Mouse (Mus musculus): ENCODE measurements around the gene Scyl1. TPM values are rescaled to one million over a fixed set of nuclear protein-coding genes. Genes with fewer than 3 reads are reported as not detected.

Gene Scyl1
- polyA plus RNA-seq, 1 experiment from 2014 or later: 64.6 TPM

DNA sequence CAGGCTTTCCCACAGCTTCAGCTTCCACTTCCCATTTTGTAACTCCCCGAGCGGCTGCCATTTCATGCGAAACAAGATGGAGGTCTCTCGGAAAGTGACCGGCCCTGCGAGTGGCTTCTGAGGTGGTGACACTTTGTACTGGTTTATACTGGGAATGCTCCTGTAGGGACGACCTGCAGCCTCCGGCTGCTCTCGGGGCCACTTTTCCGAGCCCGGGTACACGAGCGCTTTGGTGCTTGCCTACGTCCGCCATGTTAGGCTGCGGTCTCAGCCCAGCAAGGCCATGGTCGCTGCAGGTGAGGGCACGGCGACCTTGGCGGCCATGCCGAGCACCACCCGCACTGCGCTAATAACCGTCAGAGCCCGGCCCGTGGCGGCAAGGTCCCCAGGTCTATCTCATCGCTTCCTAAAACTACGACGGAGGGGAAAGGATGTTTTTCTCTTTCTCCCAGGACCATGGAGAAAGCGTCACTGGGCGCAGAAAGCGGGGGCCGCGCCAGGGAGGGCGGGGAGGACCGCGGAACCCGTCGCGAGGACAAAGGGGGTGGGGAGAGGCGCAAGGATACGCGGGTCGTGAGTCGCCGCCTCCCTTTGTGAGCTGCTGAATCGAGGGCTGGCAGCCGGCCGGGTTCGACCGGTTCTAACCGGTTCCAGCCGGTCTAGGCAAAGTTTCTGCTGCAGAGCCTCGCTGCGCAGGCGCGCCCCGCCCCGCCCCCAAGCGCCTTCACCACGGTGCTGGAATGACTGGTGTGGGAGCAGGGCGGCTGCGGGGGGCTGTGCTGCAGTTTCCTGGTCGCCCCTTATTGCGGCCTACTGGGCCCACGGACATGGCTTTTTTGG is 32.0 kb upstream of the Scyl1 start:
- H3K27me3 ChIP-seq (replicated peaks; ENCODE audit: insufficient read depth, low read length): no peaks in the 10 kb centered on the region
- DNase-seq (ENCODE audit: low spot score) (peak; percentile 98), ATAC-seq (peak; percentile 89)
- peaks cover 4% of the 10 kb centered on the region; the same call in 1 of the 2 replicates for H3K36me3 ChIP-seq (ENCODE audit: insufficient read depth, low read length)
- H3K4me3 ChIP-seq (ENCODE audit: low read depth, low read length): peak overlapping the region; percentile 71
- H3K4me2 ChIP-seq (replicated peaks; ENCODE audit: low read depth, low read length): peak overlapping the region; percentile 85
- no peaks in the 10 kb centered on the region for H3K9me3 ChIP-seq (ENCODE audit: low read length)
- peak overlapping the region; percentile 98 for H3K9ac ChIP-seq (replicated peaks; ENCODE audit: low read depth)
- H3K4me1 ChIP-seq (ENCODE audit: insufficient read depth, low read depth, low read length): peaks cover 34% of the 10 kb centered on the region
- peak overlapping the region; percentile 99 for H3K27ac ChIP-seq (ENCODE audit: low read length)
- under 1% methylated on average over 54 of the region's 67 CpGs for WGBS
- peak; percentile 97 for TF ChIP-seq EP300 (IDR thresholded peaks at IDR 0.05)
- no peak for TF ChIP-seq CTCF (IDR thresholded peaks at IDR 0.05)

DNA sequence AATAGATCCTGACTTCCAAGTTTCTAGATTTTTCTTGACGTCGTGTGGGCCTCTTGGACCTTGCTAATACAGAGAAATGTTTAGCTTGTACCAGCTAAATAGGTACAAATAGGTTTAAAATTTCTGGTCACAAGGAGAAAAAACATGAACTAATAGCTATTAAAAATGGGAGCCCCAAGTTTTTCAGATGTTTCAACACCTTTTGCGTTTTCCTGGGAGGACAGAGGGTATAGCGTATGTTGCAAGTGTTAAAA is 31.5 kb upstream of the Scyl1 start:
- Histone ChIP-seq H3K9ac (replicated peaks; ENCODE audit: low read depth) (peak overlapping the region; percentile 98), H3K4me1 (ENCODE audit: insufficient read depth, low read depth, low read length) (peaks cover 29% of the 10 kb centered on the region), H3K4me2 (replicated peaks; ENCODE audit: low read depth, low read length) (peak overlapping the region; percentile 85), H3K4me3 (ENCODE audit: low read depth, low read length) (peak overlapping the region; percentile 71), H3K27ac (ENCODE audit: low read length) (peak overlapping the region; percentile 99), H3K27me3 (replicated peaks; ENCODE audit: insufficient read depth, low read length) (no peaks in the 10 kb centered on the region), H3K9me3 (ENCODE audit: low read length) (no peaks in the 10 kb centered on the region), H3K36me3 (ENCODE audit: insufficient read depth, low read length) (peaks cover 4% of the 10 kb centered on the region; the same call in 1 of the 2 replicates)
- WGBS: 0% methylated on average over 4 of the region's 4 CpGs
- ATAC-seq (no peak), DNase-seq (ENCODE audit: low spot score) (no peak)
- TF ChIP-seq CTCF (IDR thresholded peaks at IDR 0.05) (no peak), EP300 (IDR thresholded peaks at IDR 0.05) (peak; percentile 53; the same call in 1 of the 2 replicates)

GRCm38 (mm10) chr19:5802011-5802786 is 31.0 kb upstream of the Scyl1 start:
- H3K4me1 ChIP-seq (ENCODE audit: insufficient read depth, low read depth, low read length): peaks cover 25% of the 10 kb centered on the region
- TF ChIP-seq EP300 (IDR thresholded peaks at IDR 0.05): peak; percentile 92; the same call in 1 of the 2 replicates
- no peak for TF ChIP-seq CTCF (IDR thresholded peaks at IDR 0.05)
- under 1% methylated on average over 25 of the region's 25 CpGs for WGBS
- peak; percentile 39 for ATAC-seq
- H3K27me3 ChIP-seq (replicated peaks; ENCODE audit: insufficient read depth, low read length): no peaks in the 10 kb centered on the region
- H3K36me3 ChIP-seq (ENCODE audit: insufficient read depth, low read length): peaks cover 7% of the 10 kb centered on the region; the same call in 1 of the 2 replicates
- peak overlapping the region; percentile 71 for H3K4me3 ChIP-seq (ENCODE audit: low read depth, low read length)
- H3K9ac ChIP-seq (replicated peaks; ENCODE audit: low read depth): peak overlapping the region; percentile 98
- peak; percentile 98 for DNase-seq (ENCODE audit: low spot score)
- H3K9me3 ChIP-seq (ENCODE audit: low read length): no peaks in the 10 kb centered on the region
- peak overlapping the region; percentile 85 for H3K4me2 ChIP-seq (replicated peaks; ENCODE audit: low read depth, low read length)
- peak overlapping the region; percentile 99 for H3K27ac ChIP-seq (ENCODE audit: low read length)

- under 1% methylated on average over 3 of the region's 3 CpGs for WGBS
- peak overlapping the region; percentile 85 for H3K4me2 ChIP-seq (replicated peaks; ENCODE audit: low read depth, low read length)
- peak overlapping the region; percentile 71 for H3K4me3 ChIP-seq (ENCODE audit: low read depth, low read length)
- H3K4me1 ChIP-seq (ENCODE audit: insufficient read depth, low read depth, low read length): peaks cover 20% of the 10 kb centered on the region
- ATAC-seq: no peak
- DNase-seq (ENCODE audit: low spot score): peak; percentile 57
- no peaks in the 10 kb centered on the region for H3K9me3 ChIP-seq (ENCODE audit: low read length)
- H3K27ac ChIP-seq (ENCODE audit: low read length): peak overlapping the region; percentile 99
- no peaks in the 10 kb centered on the region for H3K27me3 ChIP-seq (replicated peaks; ENCODE audit: insufficient read depth, low read length)
- TF ChIP-seq CTCF (IDR thresholded peaks at IDR 0.05) (no peak), EP300 (IDR thresholded peaks at IDR 0.05) (no peak)
- H3K36me3 ChIP-seq (ENCODE audit: insufficient read depth, low read length): peaks cover 14% of the 10 kb centered on the region; the same call in 1 of the 2 replicates
- H3K9ac ChIP-seq (replicated peaks; ENCODE audit: low read depth): peak overlapping the region; percentile 98
Observed at GRCm38 (mm10) chr19:5801432-5801964, 30.3 kb upstream of the Scyl1 start.

GRCm38 (mm10) chr19:5800632-5801431 is 29.6 kb upstream of the Scyl1 start:
- TF ChIP-seq EP300 (IDR thresholded peaks at IDR 0.05) (no peak), CTCF (IDR thresholded peaks at IDR 0.05) (no peak)
- H3K4me2 ChIP-seq (replicated peaks; ENCODE audit: low read depth, low read length): peak overlapping the region; percentile 85
- H3K9me3 ChIP-seq (ENCODE audit: low read length): no peaks in the 10 kb centered on the region
- H3K36me3 ChIP-seq (ENCODE audit: insufficient read depth, low read length): peaks cover 21% of the 10 kb centered on the region; the same call in 1 of the 2 replicates
- H3K4me3 ChIP-seq (ENCODE audit: low read depth, low read length): peak overlapping the region; percentile 71
- DNase-seq (ENCODE audit: low spot score): peak; percentile 57
- WGBS: under 1% methylated on average over 19 of the region's 19 CpGs
- ATAC-seq: no peak
- H3K4me1 ChIP-seq (ENCODE audit: insufficient read depth, low read depth, low read length): peaks cover 20% of the 10 kb centered on the region
- peak overlapping the region; percentile 99 for H3K27ac ChIP-seq (ENCODE audit: low read length)
- H3K27me3 ChIP-seq (replicated peaks; ENCODE audit: insufficient read depth, low read length): no peaks in the 10 kb centered on the region
- H3K9ac ChIP-seq (replicated peaks; ENCODE audit: low read depth): peak overlapping the region; percentile 98
